Mouse (Mus musculus) kidney, postnatal 10 days (tissue): Measurements from ENCODE around the gene Mlph.

Experiments used
- DNase-seq: peaks from one replicate; pipeline ENCODE4 v3.0.0; 2021; ENCODE audit warnings: mixed read lengths

The Mlph gene

GRCm38 (mm10) chr1:90914948-90915569 lies at the start of gene Mlph:
TSS of gene Mlph (plus strand) at chr1:90915085.
- DNase-seq = peak; percentile 81

GRCm38 (mm10) chr1:90866734-90867133 lies 48.2 kb upstream of the Mlph start:
- no peak for DNase-seq

- DNase-seq = no peak
Measured at GRCm38 (mm10) chr1:90870581-90870980, 44.3 kb upstream of the Mlph start.

- DNase-seq = no peak
Measured at GRCm38 (mm10) chr1:90875371-90875770, 39.5 kb upstream of the Mlph start.

GRCm38 (mm10) chr1:90875961-90876360 lies 38.9 kb upstream of the Mlph start:
- no peak for DNase-seq

GRCm38 (mm10) chr1:90876486-90877270 lies 38.2 kb upstream of the Mlph start:
- no peak for DNase-seq

- peak; percentile 44 for DNase-seq
Measured at GRCm38 (mm10) chr1:90885771-90886460, 29.0 kb upstream of the Mlph start.

- DNase-seq = no peak
Measured at GRCm38 (mm10) chr1:90894521-90894920, 20.4 kb upstream of the Mlph start.

GRCm38 (mm10) chr1:90895004-90895403 lies 19.9 kb upstream of the Mlph start:
- DNase-seq = no peak

GRCm38 (mm10) chr1:90896281-90896680 lies 18.6 kb upstream of the Mlph start:
- no peak for DNase-seq

GRCm38 (mm10) chr1:90896741-90897361 lies 18.0 kb upstream of the Mlph start:
- peak; percentile 68 for DNase-seq

- DNase-seq = no peak
Measured at GRCm38 (mm10) chr1:90898012-90898411, 16.9 kb upstream of the Mlph start.

- DNase-seq = no peak
Measured at GRCm38 (mm10) chr1:90899816-90900215, 15.1 kb upstream of the Mlph start.

- DNase-seq = no peak
Measured at GRCm38 (mm10) chr1:90900406-90900805, 14.5 kb upstream of the Mlph start.

- no peak for DNase-seq
Measured at GRCm38 (mm10) chr1:90901246-90901645, 13.6 kb upstream of the Mlph start.

- DNase-seq = no peak
Measured at GRCm38 (mm10) chr1:90901681-90902208, 13.1 kb upstream of the Mlph start.

GRCm38 (mm10) chr1:90902751-90903150 lies 12.1 kb upstream of the Mlph start:
- no peak for DNase-seq

- no peak for DNase-seq
Measured at GRCm38 (mm10) chr1:90903211-90903945, 11.5 kb upstream of the Mlph start.

GRCm38 (mm10) chr1:90903971-90904458 lies 10.9 kb upstream of the Mlph start:
- DNase-seq = peak; percentile 67

GRCm38 (mm10) chr1:90904729-90905404 lies 10.0 kb upstream of the Mlph start:
- no peak for DNase-seq

- peak; percentile 71 for DNase-seq
Measured at GRCm38 (mm10) chr1:90906357-90906756, 8.5 kb upstream of the Mlph start.

- DNase-seq = peak; percentile 80
Measured at GRCm38 (mm10) chr1:90909161-90909560, 5.7 kb upstream of the Mlph start.
